Mouse (Mus musculus) megakaryocyte-erythroid progenitor cell, adult 5 weeks (primary cell): ENCODE results near the gene Gm30083. TPM values are rescaled to one million over a fixed set of nuclear protein-coding genes. Genes with fewer than 3 reads are reported as not detected.

ENCODE experiments used
- polyA plus RNA-seq: library from polyadenylated mRNA; stranded (reverse); fragments of >175 nt; gene quantifications from 2 replicates; pipeline ENCODE4 v1.2.3, GENCODE M21; 2012

The Gm30083 gene
- not detected in 2 replicates for polyA plus RNA-seq

DNA sequence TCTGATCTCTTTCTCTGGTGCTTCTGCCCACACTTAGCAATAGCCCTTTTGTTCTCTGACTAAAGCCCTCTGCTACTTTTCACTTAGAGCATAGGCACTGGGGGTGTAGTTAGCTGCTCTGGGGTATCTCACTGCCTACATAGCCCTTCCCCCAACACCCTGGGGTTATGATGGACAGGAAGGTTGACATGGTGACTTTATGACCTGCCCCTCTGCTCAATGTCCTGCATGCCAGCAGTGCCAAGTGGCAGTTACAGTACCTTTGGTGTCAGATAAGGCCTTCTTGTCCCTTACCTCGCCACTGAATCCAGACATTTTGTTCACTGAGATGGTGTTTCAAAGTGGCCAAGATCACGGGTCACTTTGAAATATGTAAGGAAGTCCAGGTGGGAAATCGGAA is at the start of gene Gm30083:
Gene Gm30083 (minus strand): TSS at position 120 of the 400 bp plus-strand sequence.

DNA sequence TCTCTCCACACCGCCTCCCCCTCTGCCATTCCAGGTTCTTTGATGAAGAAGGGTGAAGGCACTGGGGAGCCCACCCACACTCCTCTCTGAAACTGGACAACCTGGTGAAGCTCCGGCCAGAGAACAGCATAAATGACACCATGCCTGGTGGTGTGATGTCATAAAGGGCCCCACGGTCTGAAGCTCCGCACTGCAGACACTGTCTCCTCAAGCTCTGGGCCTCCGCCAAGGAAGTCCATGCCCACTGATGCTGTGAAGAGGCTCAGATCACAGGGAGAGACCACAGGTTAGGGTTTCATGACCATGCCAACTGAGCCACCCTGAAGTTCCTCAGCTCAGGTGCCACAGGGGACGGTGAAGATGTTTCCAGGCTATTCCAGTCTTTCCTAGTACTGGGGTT is 37.5 kb upstream of the Gm30083 start, which contains the start of gene Antxrl:
Gene Antxrl (plus strand): TSS at position 192 of the 400 bp plus-strand sequence.

DNA sequence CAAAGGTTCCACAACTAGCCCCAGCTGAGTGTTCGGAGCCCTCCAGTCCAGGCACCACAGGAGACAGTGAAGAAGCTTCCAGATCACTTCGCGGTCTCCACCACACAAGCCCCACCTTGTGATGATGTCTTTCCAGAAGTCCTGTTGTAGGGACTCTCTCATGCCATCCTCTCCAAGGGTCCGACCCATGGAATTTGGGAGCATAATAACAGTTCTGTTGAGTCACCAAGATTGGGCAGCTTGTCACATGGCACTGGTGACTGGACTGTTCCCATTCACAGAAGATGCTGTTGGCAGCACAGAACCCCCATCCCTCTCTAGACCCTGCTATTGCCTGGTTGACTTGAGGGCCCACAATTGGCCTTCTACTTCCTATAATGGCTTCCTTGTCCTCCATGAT is 1.4 kb upstream of the Gm30083 start, which contains the start of gene Gm5460:
Gene Gm5460 (plus strand): TSS at position 378 of the 400 bp plus-strand sequence.

DNA sequence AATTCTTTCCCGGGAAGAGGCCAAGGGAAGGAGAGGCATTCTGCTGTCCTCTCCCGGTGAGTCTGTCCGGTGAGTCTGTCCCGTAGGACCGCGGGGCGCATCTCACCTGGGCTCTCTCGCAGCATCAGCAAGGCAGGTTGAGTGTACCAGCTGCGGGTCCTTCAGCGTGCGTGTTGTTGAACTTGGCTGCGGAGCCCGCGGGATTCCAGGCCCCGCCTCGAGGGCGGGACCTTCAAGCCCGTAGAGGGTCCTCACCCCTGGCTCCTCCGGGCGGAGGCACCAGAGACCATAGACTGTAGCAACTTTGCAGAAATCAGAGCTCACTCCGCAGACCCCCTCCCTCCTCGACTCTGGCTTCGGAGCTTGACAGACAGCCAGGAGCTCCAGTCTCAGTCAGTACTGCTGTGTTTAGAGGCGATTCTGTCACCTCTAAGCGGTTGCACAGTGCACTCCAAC is 36.4 kb downstream of the Gm30083 start, which contains the start of gene Zfp488:
Gene Zfp488 (minus strand): TSS at position 161 of the 456 bp plus-strand sequence.

DNA sequence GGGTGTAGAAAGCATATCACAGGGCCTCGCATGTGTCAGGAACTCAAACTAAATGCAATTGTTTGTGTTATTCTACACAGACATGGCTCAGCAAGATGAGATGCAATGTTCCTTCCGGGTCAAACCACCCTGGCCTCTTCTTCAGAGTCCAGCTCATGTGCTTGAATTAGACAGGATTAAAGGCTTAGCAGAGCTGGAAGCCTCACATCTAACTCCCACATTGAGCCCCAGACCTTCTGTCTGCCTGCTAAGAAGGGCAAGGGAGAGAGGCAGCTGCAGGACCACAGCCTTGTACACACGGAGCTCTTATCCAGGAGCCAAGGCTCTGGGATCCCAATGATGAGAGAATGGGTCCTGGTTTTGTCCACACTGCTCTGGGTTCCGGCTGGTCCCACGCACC is 61.2 kb downstream of the Gm30083 start, which contains the start of gene Rbp3:
Gene Rbp3 (plus strand): TSS at position 243 of the 400 bp plus-strand sequence.

DNA sequence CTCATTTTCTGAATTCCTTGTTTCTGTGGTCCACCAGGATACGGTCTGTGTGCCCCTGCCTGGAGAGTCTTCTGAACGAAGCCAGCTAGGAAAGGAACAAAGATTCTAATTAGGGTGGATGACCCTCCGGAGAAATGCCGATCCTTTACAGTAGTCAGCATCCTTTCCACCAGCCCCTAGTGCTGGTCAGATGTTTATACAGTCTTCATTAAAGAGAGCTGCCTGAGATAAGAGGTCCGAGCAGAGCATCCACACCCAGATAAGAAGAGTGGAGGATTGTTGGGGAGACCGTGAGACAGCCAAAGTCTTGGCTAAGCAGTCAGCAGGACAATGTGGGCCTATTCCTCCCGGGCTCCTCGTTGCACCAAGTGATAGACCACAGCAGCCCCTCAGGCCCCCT is 74.2 kb downstream of the Gm30083 start, which contains the start of gene Gdf2:
Gene Gdf2 (plus strand): TSS at position 301 of the 400 bp plus-strand sequence.

Other genes with a start within 250 kb of the Gm30083 start
- gene Gdf10, start 91.6 kb downstream of the Gm30083 start, polyA plus RNA-seq, result not detected in 2 replicates
- 0.03 and 0.05 TPM in 2 replicates for gene Gdf2, start 74.1 kb downstream of the Gm30083 start, polyA plus RNA-seq
- gene Rbp3, start 61.2 kb downstream of the Gm30083 start, polyA plus RNA-seq, result not detected in 2 replicates
- not detected in 2 replicates for gene Zfp488, start 36.4 kb downstream of the Gm30083 start, polyA plus RNA-seq
- not detected in 2 replicates for gene Gm5460, start 1.6 kb upstream of the Gm30083 start, polyA plus RNA-seq
- gene Antxrl, start 37.5 kb upstream of the Gm30083 start, polyA plus RNA-seq, result not detected in 2 replicates
- gene Anxa8, start 70.8 kb upstream of the Gm30083 start, polyA plus RNA-seq, result not detected in 2 replicates
- not detected in 2 replicates for gene A630023A22Rik, start 87.6 kb upstream of the Gm30083 start, polyA plus RNA-seq
- gene Npy4r, start 137.3 kb upstream of the Gm30083 start, polyA plus RNA-seq, result not detected in 2 replicates
- gene Gprin2, start 186.5 kb upstream of the Gm30083 start, polyA plus RNA-seq, result 0.04 and 0.74 TPM in 2 replicates
- not detected in 2 replicates for gene Syt15, start 204.4 kb upstream of the Gm30083 start, polyA plus RNA-seq